Mouse (Mus musculus) thymus, adult 2 months (tissue): Measurements from ENCODE around the gene Brpf1.

Source experiments
- CTCF ChIP-seq: fragments of 200-500 bp; IDR thresholded peaks from 2 replicates; pipeline ENCODE4 v1.5.1; 2012; ENCODE audit warnings: mild to moderate bottlenecking, control low read depth, low read length, moderate library complexity, borderline replicate concordance; ENCODE audit not compliant: control insufficient read depth, poor library complexity, insufficient read depth; ENCODE audit errors: extremely low read depth
- POLR2A ChIP-seq: fragments of 200-500 bp; IDR thresholded peaks from 2 replicates; pipeline ENCODE4 v1.6.1; 2012; ENCODE audit warnings: mild to moderate bottlenecking, low read length, control low read depth, moderate library complexity; ENCODE audit not compliant: control insufficient read depth, poor library complexity, insufficient read depth; ENCODE audit errors: extremely low read depth

DNA sequence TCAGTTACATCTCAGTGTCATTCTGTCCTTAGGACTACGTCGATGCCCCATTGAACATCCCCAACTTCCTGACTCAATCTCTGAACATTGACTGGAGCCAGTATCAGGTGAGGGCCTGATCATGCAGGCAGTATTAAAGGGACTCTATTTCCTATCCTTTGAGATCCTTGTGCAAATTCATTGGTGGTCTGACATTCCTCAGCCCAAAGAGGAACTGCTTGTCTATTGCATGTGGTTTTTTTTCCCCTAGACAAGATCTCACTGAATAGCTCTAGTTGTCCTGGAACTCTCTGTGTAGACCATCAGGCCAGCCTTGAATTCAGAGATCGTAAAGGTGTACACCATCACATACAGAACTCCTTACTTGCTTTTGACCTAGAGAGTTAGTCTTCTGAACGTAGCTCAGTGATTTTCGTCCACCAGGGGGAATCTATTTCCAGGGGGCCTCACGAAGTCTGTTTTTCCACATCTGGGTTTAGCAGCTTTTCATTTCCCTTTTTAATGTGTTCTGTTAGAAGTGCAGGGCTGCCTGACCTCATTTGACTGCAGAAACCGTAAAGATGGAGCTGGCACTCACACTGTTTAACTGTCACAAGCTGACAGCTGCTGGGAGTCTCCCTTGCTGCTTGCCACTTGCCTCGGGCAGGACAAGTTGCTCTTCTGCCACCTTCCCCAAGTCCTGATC is 45.6 kb upstream of the Brpf1 start:
- TF ChIP-seq CTCF, result no peak
- no peak for TF ChIP-seq POLR2A
